Mouse (Mus musculus): ENCODE measurements around the gene Vars. TPM values are rescaled to one million over a fixed set of nuclear protein-coding genes. Genes with fewer than 3 reads are reported as not detected.

The Vars gene
- total and polyA plus RNA-seq, 3 experiments = 90.3 to 280 (median 277) TPM

DNA sequence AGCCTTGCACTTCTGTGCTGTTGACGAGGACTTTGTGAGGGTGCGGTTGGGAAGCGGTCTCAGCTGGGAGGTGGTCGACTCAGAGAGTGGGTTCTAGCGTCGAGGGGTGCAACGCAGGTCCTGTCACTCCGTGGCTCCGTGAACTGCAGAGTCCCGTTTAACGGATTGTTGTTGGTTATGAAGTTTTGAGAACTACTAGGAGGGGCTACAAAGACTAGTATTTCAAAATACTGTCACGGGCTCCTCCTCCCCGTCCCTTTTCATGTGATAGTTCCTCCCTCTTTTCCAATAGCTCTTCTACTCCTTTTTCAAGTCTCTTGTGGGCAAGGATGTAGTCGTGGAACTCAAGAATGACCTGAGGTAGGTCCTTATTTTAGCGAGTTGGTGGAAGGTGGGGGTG lies 18.5 kb upstream of the Vars start:
- Histone ChIP-seq H3K4me1 (ENCODE audit: control insufficient read depth in 1 of 2, insufficient read depth in 2 of 2) (peaks cover 2 to 24% of the 10 kb centered on the region in 2 experiments; a peak in 3 of 4 replicates), H3K4me2 (ENCODE audit: insufficient read depth, low read depth, poor library complexity, severe bottlenecking) (peak overlapping the region; percentile 92), H3K36me3 (replicated peaks in 1 of 2; ENCODE audit: control insufficient read depth in 1 of 2, insufficient read depth in 1 of 2, low read length in 1 of 2) (peaks cover 21 to 43% of the 10 kb centered on the region in 2 experiments), H3K9me3 (replicated peaks; ENCODE audit: low read length) (peaks cover 2% of the 10 kb centered on the region), H3K4me3 (replicated peaks in 1 of 3; ENCODE audit: low read depth in 2 of 3, low read length in 2 of 3, poor library complexity in 1 of 3) (peak overlapping the region; percentile 87 to 95 (median 91)), H3K9ac (ENCODE audit: insufficient read depth, low read depth) (peak overlapping the region; percentile 90), H3K79me2 (replicated peaks; ENCODE audit: control insufficient read depth, extremely low read depth, insufficient read depth, poor library complexity, severe bottlenecking) (peaks cover 24% of the 10 kb centered on the region), H3K27ac (ENCODE audit: insufficient read depth, low read depth) (peak overlapping the region; percentile 85; the same call in 1 of the 2 replicates), H3K27me3 (replicated peaks) (no peaks in the 10 kb centered on the region)
- dilution Hi-C loops (cut with MboI; ENCODE audit: extremely low pct_ligation_motif_present, extremely low pct_unique_long_range_greater_than_20kb, low sequenced_read_pairs) (no loop called here), in situ Hi-C loops (cut with MboI; ENCODE audit: low pct_ligation_motif_present, low pct_unique_long_range_greater_than_20kb, low sequenced_read_pairs) (no loop called here)
- no peak for DNase-seq (ENCODE audit: extremely low read depth)
- TF ChIP-seq ETS1 (conservative IDR thresholded peaks at IDR 0.05; ENCODE audit: low read depth, low read length) (no peak), UBTF (IDR thresholded peaks at IDR 0.05; ENCODE audit: low read depth, low read length) (no peak), CTCF (conservative IDR thresholded peaks at IDR 0.05 in 1 of 2, IDR thresholded peaks at IDR 0.05 in 1 of 2; ENCODE audit: low read depth in 2 of 2, low read length in 2 of 2) (no peak), ZKSCAN1 (IDR thresholded peaks at IDR 0.05; ENCODE audit: borderline replicate concordance, low read depth, low read length) (no peak), MYC (IDR thresholded peaks at IDR 0.05; ENCODE audit: low read depth, low read length) (no peak), RCOR1 (conservative IDR thresholded peaks at IDR 0.05; ENCODE audit: low read depth, low read length) (no peak), HCFC1 (IDR thresholded peaks at IDR 0.05; ENCODE audit: low read depth, low read length) (no peak), BHLHE40 (IDR thresholded peaks at IDR 0.05; ENCODE audit: low read depth, low read length) (no peak), SMC3 (IDR thresholded peaks at IDR 0.05; ENCODE audit: low read depth, low read length) (no peak), JUND (conservative IDR thresholded peaks at IDR 0.05; ENCODE audit: low read depth, low read length) (no peak), CHD1 (IDR thresholded peaks at IDR 0.05; ENCODE audit: low read depth, low read length) (no peak), MAZ (IDR thresholded peaks at IDR 0.05; ENCODE audit: low read depth, low read length) (no peak), ZNF384 (IDR thresholded peaks at IDR 0.05; ENCODE audit: low read depth, low read length) (no peak), TBP (conservative IDR thresholded peaks at IDR 0.05; ENCODE audit: low read depth, low read length) (no peak), MAX (IDR thresholded peaks at IDR 0.05; ENCODE audit: low read length) (no peak), POLR2AphosphoS2 (IDR thresholded peaks at IDR 0.05; ENCODE audit: low read depth, low read length) (no peak)

DNA sequence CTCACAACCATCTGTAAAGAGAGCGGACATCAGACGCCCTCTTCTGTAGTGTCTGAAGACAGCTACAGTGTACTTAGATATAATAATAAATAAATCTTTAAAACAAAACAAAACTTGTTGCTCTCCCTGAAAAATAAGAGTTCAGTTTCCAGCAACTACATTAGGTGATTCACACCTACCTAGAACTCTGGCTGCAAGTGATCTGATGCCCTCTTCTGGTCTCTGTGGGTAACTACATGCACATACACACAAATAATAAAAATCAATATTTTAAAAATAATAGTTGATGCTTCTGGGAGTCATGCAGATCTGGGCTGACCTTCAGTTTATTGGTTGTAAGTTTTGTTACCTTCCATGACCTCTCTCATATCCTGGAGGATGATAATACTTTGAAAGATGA lies 16.6 kb upstream of the Vars start:
- DNase-seq (ENCODE audit: extremely low read depth) = no peak
- no peaks in the 10 kb centered on the region for H3K9me3 ChIP-seq (replicated peaks; ENCODE audit: low read length)
- no peaks in the 10 kb centered on the region for H3K27me3 ChIP-seq (replicated peaks)
- in situ Hi-C loops (cut with MboI; ENCODE audit: low pct_ligation_motif_present, low pct_unique_long_range_greater_than_20kb, low sequenced_read_pairs) = no loop called here
- no peak overlapping the region for H3K4me2 ChIP-seq (ENCODE audit: insufficient read depth, low read depth, poor library complexity, severe bottlenecking)
- H3K9ac ChIP-seq (ENCODE audit: insufficient read depth, low read depth) = no peak overlapping the region
- peaks cover 2 to 24% of the 10 kb centered on the region in 2 experiments; a peak in 3 of 4 replicates for H3K4me1 ChIP-seq (ENCODE audit: control insufficient read depth in 1 of 2, insufficient read depth in 2 of 2)
- dilution Hi-C loops (cut with MboI; ENCODE audit: extremely low pct_ligation_motif_present, extremely low pct_unique_long_range_greater_than_20kb, low sequenced_read_pairs) = no loop called here
- peaks cover 24% of the 10 kb centered on the region for H3K79me2 ChIP-seq (replicated peaks; ENCODE audit: control insufficient read depth, extremely low read depth, insufficient read depth, poor library complexity, severe bottlenecking)
- H3K4me3 ChIP-seq (replicated peaks in 1 of 3; ENCODE audit: low read depth in 2 of 3, low read length in 2 of 3, poor library complexity in 1 of 3) = no peak overlapping the region
- TF ChIP-seq CTCF (conservative IDR thresholded peaks at IDR 0.05 in 1 of 2, IDR thresholded peaks at IDR 0.05 in 1 of 2; ENCODE audit: low read depth in 2 of 2, low read length in 2 of 2) (peak; percentile 39 to 63; a peak in 3 of 4 replicates), JUND (conservative IDR thresholded peaks at IDR 0.05; ENCODE audit: low read depth, low read length) (no peak), RAD21 (IDR thresholded peaks at IDR 0.05; ENCODE audit: low read depth, low read length) (peak; percentile 48), ZMIZ1 (IDR thresholded peaks at IDR 0.05; ENCODE audit: low read depth, low read length) (no peak), SMC3 (IDR thresholded peaks at IDR 0.05; ENCODE audit: low read depth, low read length) (peak; percentile 27)
- H3K36me3 ChIP-seq (replicated peaks in 1 of 2; ENCODE audit: control insufficient read depth in 1 of 2, insufficient read depth in 1 of 2, low read length in 1 of 2) = peaks cover 26 to 44% of the 10 kb centered on the region in 2 experiments
- no peak overlapping the region for H3K27ac ChIP-seq (ENCODE audit: insufficient read depth, low read depth)
